Mouse (Mus musculus): Measurements from ENCODE around the gene Atp2b1. TPM values are rescaled to one million over a fixed set of nuclear protein-coding genes. Genes with fewer than 3 reads are reported as not detected.

The Atp2b1 gene
- polyA plus RNA-seq, 1 experiment from 2014 or later, result 86.3 TPM

DNA sequence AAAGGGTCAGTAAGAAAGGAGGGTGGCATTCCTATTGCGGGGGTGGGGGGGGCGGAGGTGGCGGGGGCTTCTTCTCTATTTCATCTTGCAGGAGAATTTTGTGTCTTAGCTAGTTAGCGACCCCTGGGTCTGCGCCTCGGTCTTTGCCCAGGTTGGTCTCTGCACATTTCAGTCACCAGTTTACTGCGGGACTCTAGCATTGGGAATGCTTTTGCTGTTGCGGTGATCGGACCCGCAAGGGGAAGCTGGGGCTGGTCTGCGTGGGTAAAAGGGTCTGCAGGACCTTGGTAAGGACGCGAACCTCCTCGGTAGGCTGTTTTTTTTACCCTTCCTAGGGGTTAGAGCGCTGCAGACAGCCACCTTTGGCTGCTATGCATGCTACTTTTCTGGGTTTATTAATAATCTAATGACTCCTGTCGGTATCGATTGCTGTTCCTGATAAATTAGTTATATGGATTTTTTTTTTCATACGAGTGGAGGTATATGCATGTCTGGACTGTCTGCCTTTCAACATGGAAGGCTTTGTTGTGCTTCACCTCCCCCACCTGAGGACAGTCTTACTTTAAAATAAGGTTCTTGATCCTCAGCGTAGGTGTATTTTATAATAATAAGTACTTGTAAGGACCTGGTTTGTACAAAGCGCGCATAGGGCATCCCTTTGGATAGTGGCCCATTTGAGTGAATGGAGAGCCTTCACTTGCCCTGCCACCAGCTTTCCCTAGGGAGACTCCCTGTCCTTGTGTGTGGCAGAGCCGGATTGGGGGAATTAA lies 2.0 kb downstream of the Atp2b1 start:
- Histone ChIP-seq H3K4me3 (ENCODE audit: control insufficient read depth in 1 of 2, insufficient read depth in 1 of 2, low read depth in 1 of 2, low read length in 2 of 2) (peak overlapping the region; percentile 59 to 97), H3K9me3 (ENCODE audit: control insufficient read depth, low read length) (no peaks in the 10 kb centered on the region), H3K9ac (ENCODE audit: low read length) (peak overlapping the region; percentile 94), H3K4me2 (ENCODE audit: low read length) (peak overlapping the region; percentile 88), H3K27me3 (ENCODE audit: control insufficient read depth, insufficient read depth, low read length) (no peaks in the 10 kb centered on the region), H3K4me1 (ENCODE audit: control insufficient read depth in 2 of 2, insufficient read depth in 2 of 2, low read length in 2 of 2) (peaks cover 2 to 11% of the 10 kb centered on the region in 2 experiments), H3K27ac (replicated peaks in 1 of 2; ENCODE audit: control insufficient read depth in 1 of 2, insufficient read depth in 1 of 2, low read depth in 2 of 2, low read length in 2 of 2) (peak overlapping the region in 1 of 2 experiments; percentile 99; a peak in 1 of 4 replicates), H3K36me3 (ENCODE audit: control insufficient read depth, insufficient read depth, low read length) (no peaks in the 10 kb centered on the region)
- no peak for ATAC-seq (ENCODE audit: insufficient number of reproducible peaks, insufficient read depth, low FRiP score, low read depth)
- WGBS, result 5% methylated on average over 22 of the region's 22 CpGs

DNA sequence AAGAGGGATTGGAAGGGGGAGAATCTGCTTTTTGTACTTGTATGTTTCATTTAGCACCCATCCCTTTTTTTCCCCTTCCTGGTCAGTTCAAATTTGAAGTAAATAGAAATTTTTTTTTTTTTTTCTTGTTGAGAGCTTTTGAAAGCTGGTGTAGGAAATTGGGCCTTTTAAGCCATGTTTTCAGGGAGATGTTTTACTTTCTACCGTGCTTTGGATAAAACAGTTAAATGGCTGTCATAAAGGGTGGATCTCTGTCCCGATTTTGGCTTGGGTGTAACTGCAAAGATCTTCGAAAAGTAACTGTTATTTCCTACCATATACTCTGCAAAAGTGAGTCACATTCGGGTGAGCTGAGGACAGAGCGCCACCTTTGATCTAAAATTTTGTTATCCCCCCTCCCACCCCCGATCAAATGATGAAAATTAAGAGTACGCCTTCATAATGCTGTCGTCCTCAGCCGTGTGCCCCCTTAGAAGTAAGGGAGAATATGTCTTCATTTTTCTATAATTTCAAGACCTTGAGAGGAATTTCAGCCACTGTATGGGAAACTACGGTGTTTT lies 2.7 kb downstream of the Atp2b1 start:
- peak overlapping the region; percentile 59 to 97; a peak in 3 of 4 replicates for H3K4me3 ChIP-seq (ENCODE audit: control insufficient read depth in 1 of 2, insufficient read depth in 1 of 2, low read depth in 1 of 2, low read length in 2 of 2)
- no peak overlapping the region for H3K27ac ChIP-seq (replicated peaks in 1 of 2; ENCODE audit: control insufficient read depth in 1 of 2, insufficient read depth in 1 of 2, low read depth in 2 of 2, low read length in 2 of 2)
- H3K9me3 ChIP-seq (ENCODE audit: control insufficient read depth, low read length), result no peaks in the 10 kb centered on the region
- ATAC-seq (ENCODE audit: insufficient number of reproducible peaks, insufficient read depth, low FRiP score, low read depth), result no peak
- H3K4me2 ChIP-seq (ENCODE audit: low read length), result peak overlapping the region; percentile 88
- no peaks in the 10 kb centered on the region for H3K27me3 ChIP-seq (ENCODE audit: control insufficient read depth, insufficient read depth, low read length)
- H3K9ac ChIP-seq (ENCODE audit: low read length), result peak overlapping the region; percentile 94
- peaks cover 2 to 11% of the 10 kb centered on the region in 2 experiments for H3K4me1 ChIP-seq (ENCODE audit: control insufficient read depth in 2 of 2, insufficient read depth in 2 of 2, low read length in 2 of 2)
- WGBS, result 69% methylated on average over 10 of the region's 10 CpGs
- H3K36me3 ChIP-seq (ENCODE audit: control insufficient read depth, insufficient read depth, low read length), result no peaks in the 10 kb centered on the region

DNA sequence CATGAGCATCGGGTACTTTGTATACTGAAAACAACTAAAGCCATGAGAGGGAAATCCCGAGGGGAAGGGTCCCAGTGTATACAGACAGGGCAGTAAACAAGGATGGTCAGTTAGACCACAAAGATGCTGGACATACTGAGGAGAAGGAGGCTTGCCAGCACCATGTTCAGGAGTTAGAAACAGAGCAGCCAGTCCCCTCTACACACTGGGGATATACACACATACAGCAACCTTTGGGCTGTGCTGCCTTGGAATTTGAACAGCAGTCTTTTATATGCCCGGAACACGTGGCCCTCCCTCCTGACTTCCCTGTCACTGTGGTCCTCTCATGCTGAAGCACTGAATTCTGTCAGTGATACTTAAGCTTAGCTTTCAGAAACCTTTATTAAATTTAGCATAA lies 10.9 kb downstream of the Atp2b1 start:
- WGBS, result 55% methylated on average over 4 of the region's 4 CpGs
- H3K4me2 ChIP-seq (ENCODE audit: low read length), result no peak overlapping the region
- ATAC-seq (ENCODE audit: insufficient number of reproducible peaks, insufficient read depth, low FRiP score, low read depth), result no peak

DNA sequence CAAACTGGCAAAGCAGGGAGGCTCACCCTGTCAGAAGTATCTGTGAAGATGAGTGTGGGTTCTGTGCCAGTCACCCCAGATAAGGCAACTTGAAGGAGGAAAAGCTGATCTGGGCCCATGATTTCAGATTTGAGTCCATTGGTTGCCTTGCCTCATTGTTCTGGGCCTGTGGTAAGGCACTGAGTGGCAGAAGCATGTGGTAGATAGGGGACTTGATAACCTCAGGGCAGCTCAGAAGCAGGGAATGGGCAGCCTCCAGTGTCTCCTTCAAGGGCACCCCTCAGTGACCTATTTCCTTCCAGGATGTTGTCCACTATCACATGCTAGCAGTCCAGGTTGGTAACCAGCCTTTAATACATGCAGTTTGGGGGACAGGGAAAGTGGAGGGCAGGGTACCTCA lies 12.8 kb downstream of the Atp2b1 start:
- Histone ChIP-seq H3K9me3 (ENCODE audit: control insufficient read depth, low read length) (no peaks in the 10 kb centered on the region), H3K27me3 (ENCODE audit: control insufficient read depth, insufficient read depth, low read length) (no peaks in the 10 kb centered on the region), H3K4me2 (ENCODE audit: low read length) (no peak overlapping the region), H3K36me3 (ENCODE audit: control insufficient read depth, insufficient read depth, low read length) (no peaks in the 10 kb centered on the region), H3K4me3 (ENCODE audit: control insufficient read depth in 1 of 2, insufficient read depth in 1 of 2, low read depth in 1 of 2, low read length in 2 of 2) (no peak overlapping the region), H3K4me1 (ENCODE audit: control insufficient read depth in 2 of 2, insufficient read depth in 2 of 2, low read length in 2 of 2) (peaks cover 10 to 32% of the 10 kb centered on the region in 2 experiments), H3K27ac (replicated peaks in 1 of 2; ENCODE audit: control insufficient read depth in 1 of 2, insufficient read depth in 1 of 2, low read depth in 2 of 2, low read length in 2 of 2) (no peak overlapping the region), H3K9ac (ENCODE audit: low read length) (no peak overlapping the region)
- no peak for ATAC-seq (ENCODE audit: insufficient number of reproducible peaks, insufficient read depth, low FRiP score, low read depth)

More for the DNA sequence above, 10.9 kb downstream of the Atp2b1 start:
- no peaks in the 10 kb centered on the region for H3K27me3 ChIP-seq (ENCODE audit: control insufficient read depth, insufficient read depth, low read length)
- no peaks in the 10 kb centered on the region for H3K36me3 ChIP-seq (ENCODE audit: control insufficient read depth, insufficient read depth, low read length)
- no peak overlapping the region for H3K9ac ChIP-seq (ENCODE audit: low read length)
- no peak overlapping the region for H3K4me3 ChIP-seq (ENCODE audit: control insufficient read depth in 1 of 2, insufficient read depth in 1 of 2, low read depth in 1 of 2, low read length in 2 of 2)
- H3K27ac ChIP-seq (replicated peaks in 1 of 2; ENCODE audit: control insufficient read depth in 1 of 2, insufficient read depth in 1 of 2, low read depth in 2 of 2, low read length in 2 of 2), result no peak overlapping the region
- H3K4me1 ChIP-seq (ENCODE audit: control insufficient read depth in 2 of 2, insufficient read depth in 2 of 2, low read length in 2 of 2), result peaks cover 6 to 24% of the 10 kb centered on the region in 2 experiments
- H3K9me3 ChIP-seq (ENCODE audit: control insufficient read depth, low read length), result no peaks in the 10 kb centered on the region

DNA sequence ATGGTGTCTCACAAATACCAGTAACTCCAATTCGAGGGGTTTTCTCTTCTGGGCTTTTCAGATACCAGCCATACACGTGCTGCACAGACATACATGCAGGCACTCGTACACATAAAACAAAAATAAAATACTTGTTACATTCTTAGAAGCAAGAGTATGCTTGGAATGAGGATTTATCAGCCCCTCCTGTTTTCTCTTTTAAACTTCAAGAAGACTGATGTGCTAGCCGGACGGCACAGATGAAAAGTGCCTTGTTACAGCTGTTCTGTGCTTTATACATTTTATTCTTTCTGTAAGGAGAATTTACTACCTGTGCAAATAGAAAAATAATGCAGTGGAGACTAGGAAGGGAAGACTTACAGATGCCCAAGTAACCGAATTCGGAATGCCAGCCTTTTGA lies 15.2 kb downstream of the Atp2b1 start:
- H3K27ac ChIP-seq (replicated peaks in 1 of 2; ENCODE audit: control insufficient read depth in 1 of 2, insufficient read depth in 1 of 2, low read depth in 2 of 2, low read length in 2 of 2), result peak overlapping the region in 1 of 2 experiments; percentile 25; a peak in 1 of 4 replicates

DNA sequence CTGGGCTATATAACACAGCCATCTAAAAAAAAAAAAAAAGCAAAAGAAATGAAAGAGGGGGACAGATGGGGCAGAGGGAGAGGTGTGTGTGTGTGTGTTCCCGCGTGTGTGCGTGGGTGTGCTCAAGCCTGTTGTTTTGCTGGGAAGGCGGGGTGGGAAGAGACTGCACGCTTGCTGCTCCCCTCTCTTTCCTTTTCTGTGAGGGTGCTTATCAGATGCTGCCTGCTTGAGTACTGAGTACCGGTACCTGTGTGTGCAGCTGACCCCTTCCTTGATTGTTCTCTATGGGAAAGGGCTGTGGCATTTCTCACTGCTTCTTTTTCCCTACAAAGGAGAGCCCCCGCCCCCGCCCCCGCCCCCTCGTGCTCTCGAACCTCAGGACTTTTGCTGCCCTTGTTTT lies 15.9 kb downstream of the Atp2b1 start:
- Histone ChIP-seq H3K9me3 (ENCODE audit: control insufficient read depth, low read length) (no peaks in the 10 kb centered on the region), H3K36me3 (ENCODE audit: control insufficient read depth, insufficient read depth, low read length) (no peaks in the 10 kb centered on the region; the same call in 1 of the 2 replicates), H3K4me1 (ENCODE audit: control insufficient read depth in 2 of 2, insufficient read depth in 2 of 2, low read length in 2 of 2) (peaks cover 10 to 36% of the 10 kb centered on the region in 2 experiments), H3K9ac (ENCODE audit: low read length) (peak overlapping the region; percentile 48), H3K4me2 (ENCODE audit: low read length) (peak overlapping the region; percentile 57), H3K27ac (replicated peaks in 1 of 2; ENCODE audit: control insufficient read depth in 1 of 2, insufficient read depth in 1 of 2, low read depth in 2 of 2, low read length in 2 of 2) (peak overlapping the region in 1 of 2 experiments; percentile 19; a peak in 2 of 4 replicates), H3K27me3 (ENCODE audit: control insufficient read depth, insufficient read depth, low read length) (no peaks in the 10 kb centered on the region), H3K4me3 (ENCODE audit: control insufficient read depth in 1 of 2, insufficient read depth in 1 of 2, low read depth in 1 of 2, low read length in 2 of 2) (peak overlapping the region; percentile 7 to 11; a peak in 1 of 4 replicates)
- no peak for ATAC-seq (ENCODE audit: insufficient number of reproducible peaks, insufficient read depth, low FRiP score, low read depth)
- 38% methylated on average over 11 of the region's 11 CpGs for WGBS

More for the DNA sequence above, 15.2 kb downstream of the Atp2b1 start:
- H3K36me3 ChIP-seq (ENCODE audit: control insufficient read depth, insufficient read depth, low read length), result no peaks in the 10 kb centered on the region; the same call in 1 of the 2 replicates
- 29% methylated on average over 7 of the region's 7 CpGs for WGBS
- no peaks in the 10 kb centered on the region for H3K9me3 ChIP-seq (ENCODE audit: control insufficient read depth, low read length)
- H3K4me1 ChIP-seq (ENCODE audit: control insufficient read depth in 2 of 2, insufficient read depth in 2 of 2, low read length in 2 of 2), result peaks cover 10 to 36% of the 10 kb centered on the region in 2 experiments
- no peak overlapping the region for H3K4me3 ChIP-seq (ENCODE audit: control insufficient read depth in 1 of 2, insufficient read depth in 1 of 2, low read depth in 1 of 2, low read length in 2 of 2)
- no peak overlapping the region for H3K9ac ChIP-seq (ENCODE audit: low read length)
- no peaks in the 10 kb centered on the region for H3K27me3 ChIP-seq (ENCODE audit: control insufficient read depth, insufficient read depth, low read length)
- H3K4me2 ChIP-seq (ENCODE audit: low read length), result peak overlapping the region; percentile 32; the same call in 1 of the 2 replicates
- no peak for ATAC-seq (ENCODE audit: insufficient number of reproducible peaks, insufficient read depth, low FRiP score, low read depth)

DNA sequence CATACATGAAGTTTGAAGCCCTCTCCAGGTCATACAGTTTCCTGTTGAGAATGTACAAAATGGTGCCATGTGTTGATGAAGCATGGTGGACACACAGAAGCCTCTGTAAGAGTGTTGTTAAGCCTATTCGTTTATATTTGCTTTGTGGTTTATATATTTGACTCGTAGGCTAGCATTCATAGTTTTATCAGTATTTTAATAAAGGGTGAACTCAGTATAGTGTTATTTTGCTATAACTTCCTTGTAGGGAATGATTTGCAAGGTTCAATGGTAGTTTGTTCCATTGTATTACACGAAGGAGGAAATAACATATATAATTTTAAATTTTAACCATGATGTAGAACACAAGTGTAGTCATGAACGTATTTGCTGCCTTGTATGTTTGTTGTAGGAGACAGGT lies 25.9 kb downstream of the Atp2b1 start:
- 0 out of 2 replicates have a peak, but pooled peaks cover 3% of the 10 kb centered on the region for H3K36me3 ChIP-seq (ENCODE audit: control insufficient read depth, insufficient read depth, low read length)
- ATAC-seq (ENCODE audit: insufficient number of reproducible peaks, insufficient read depth, low FRiP score, low read depth), result no peak
- 90% methylated on average over 4 of the region's 4 CpGs for WGBS
- H3K27ac ChIP-seq (replicated peaks in 1 of 2; ENCODE audit: control insufficient read depth in 1 of 2, insufficient read depth in 1 of 2, low read depth in 2 of 2, low read length in 2 of 2), result no peak overlapping the region
- H3K4me3 ChIP-seq (ENCODE audit: control insufficient read depth in 1 of 2, insufficient read depth in 1 of 2, low read depth in 1 of 2, low read length in 2 of 2), result no peak overlapping the region
- no peaks in the 10 kb centered on the region for H3K4me1 ChIP-seq (ENCODE audit: control insufficient read depth in 2 of 2, insufficient read depth in 2 of 2, low read length in 2 of 2)
- no peak overlapping the region for H3K9ac ChIP-seq (ENCODE audit: low read length)
- H3K4me2 ChIP-seq (ENCODE audit: low read length), result no peak overlapping the region
- H3K27me3 ChIP-seq (ENCODE audit: control insufficient read depth, insufficient read depth, low read length), result no peaks in the 10 kb centered on the region
- no peaks in the 10 kb centered on the region for H3K9me3 ChIP-seq (ENCODE audit: control insufficient read depth, low read length)

Data from heart, embryonic 14.5 days (tissue).